Mouse (Mus musculus): ENCODE data around the gene Nanos3.
A peak's percentile ranks its signal among the peaks of the same experiment; 100 is the strongest.

Gene Nanos3

GRCm38 (mm10) chr8:84201545-84202245 is 16.7 kb upstream of the Nanos3 start:
- DNase-seq (ENCODE audit: low spot score): no peak

- DNase-seq (ENCODE audit: low spot score): no peak
Observed at GRCm38 (mm10) chr8:84200652-84201544, 15.9 kb upstream of the Nanos3 start.

GRCm38 (mm10) chr8:84200126-84200555 is 15.1 kb upstream of the Nanos3 start:
- DNase-seq (ENCODE audit: low spot score): no peak

- no peak for DNase-seq (ENCODE audit: low spot score)
Observed at GRCm38 (mm10) chr8:84199348-84200125, 14.5 kb upstream of the Nanos3 start.

- DNase-seq (ENCODE audit: low spot score): no peak
Observed at GRCm38 (mm10) chr8:84198871-84199270, 13.9 kb upstream of the Nanos3 start.

GRCm38 (mm10) chr8:84197922-84198774 is 13.1 kb upstream of the Nanos3 start:
- DNase-seq (ENCODE audit: low spot score): no peak

GRCm38 (mm10) chr8:84197141-84197921 is 12.3 kb upstream of the Nanos3 start:
- no peak for DNase-seq (ENCODE audit: low spot score)

GRCm38 (mm10) chr8:84194224-84194743 is 9.3 kb upstream of the Nanos3 start:
- DNase-seq (ENCODE audit: low spot score): no peak

- DNase-seq (ENCODE audit: low spot score): no peak
Observed at GRCm38 (mm10) chr8:84193566-84193965, 8.5 kb upstream of the Nanos3 start.

GRCm38 (mm10) chr8:84193161-84193560 is 8.1 kb upstream of the Nanos3 start:
- DNase-seq (ENCODE audit: low spot score): no peak

GRCm38 (mm10) chr8:84192555-84192954 is 7.5 kb upstream of the Nanos3 start:
- peak; percentile 71 for DNase-seq (ENCODE audit: low spot score)

- no peak for DNase-seq (ENCODE audit: low spot score)
Observed at GRCm38 (mm10) chr8:84192023-84192422, 7.0 kb upstream of the Nanos3 start.

GRCm38 (mm10) chr8:84190191-84190867 is 5.3 kb upstream of the Nanos3 start:
- no peak for DNase-seq (ENCODE audit: low spot score)

GRCm38 (mm10) chr8:84189603-84190002 is 4.6 kb upstream of the Nanos3 start:
- no peak for DNase-seq (ENCODE audit: low spot score)

GRCm38 (mm10) chr8:84188671-84189070 is 3.7 kb upstream of the Nanos3 start:
- DNase-seq (ENCODE audit: low spot score): no peak

GRCm38 (mm10) chr8:84187065-84187755 is 2.2 kb upstream of the Nanos3 start:
- no peak for DNase-seq (ENCODE audit: low spot score)

GRCm38 (mm10) chr8:84186547-84186946 is 1.5 kb upstream of the Nanos3 start:
- no peak for DNase-seq (ENCODE audit: low spot score)

GRCm38 (mm10) chr8:84184085-84185043 is 653 bp downstream of the Nanos3 start:
- DNase-seq (ENCODE audit: low spot score): no peak
